Mouse (Mus musculus): ENCODE measurements around the gene Sparc.

Gene Sparc

GRCm38 (mm10) chr11:55405601-55406469, 17.1 kb downstream of the Sparc start:
- DNase-seq (ENCODE audit: low spot score in 2 of 2) = no peak

DNA sequence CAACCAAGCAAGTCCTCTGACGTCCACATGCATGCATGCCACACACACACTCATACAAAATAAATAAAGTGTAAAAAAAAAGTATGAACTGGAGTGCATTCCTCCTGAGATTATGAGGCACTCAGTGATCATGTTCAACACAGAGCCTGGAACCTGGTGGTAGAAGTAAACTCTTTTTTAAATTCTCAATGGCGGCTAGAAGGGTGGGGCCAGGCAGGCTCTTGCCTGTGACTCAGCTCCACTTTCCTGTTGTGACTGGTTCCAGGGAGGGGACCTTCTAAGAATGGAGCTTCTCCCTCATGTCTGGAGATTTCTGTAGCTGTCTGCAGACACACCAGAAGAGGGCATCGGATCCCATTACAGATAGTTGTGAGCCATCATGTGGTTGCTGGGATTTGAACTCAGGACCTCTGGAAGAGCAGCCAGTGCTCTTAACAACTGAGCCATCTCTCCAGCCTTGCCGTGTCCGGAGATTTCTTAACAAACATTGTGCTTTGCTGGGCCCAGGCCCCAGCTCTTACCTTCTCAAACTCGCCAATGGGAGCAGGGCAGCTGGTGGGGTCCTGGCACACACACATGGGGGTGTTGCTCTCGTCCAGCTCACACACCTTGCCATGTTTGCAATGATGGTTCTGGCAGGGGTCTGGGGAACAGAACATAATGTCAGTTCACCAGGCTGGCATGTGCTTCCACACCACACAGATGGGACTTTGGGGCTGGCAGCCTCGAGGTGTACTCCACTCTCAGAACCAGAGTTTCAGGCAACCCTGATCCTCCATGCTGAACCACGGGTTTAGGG, 18.1 kb downstream of the Sparc start:
- DNase-seq (ENCODE audit: low spot score in 2 of 2) = no peak

- DNase-seq (ENCODE audit: low spot score in 2 of 2) = no peak
Measured at GRCm38 (mm10) chr11:55400863-55401262, 22.1 kb downstream of the Sparc start.

DNA sequence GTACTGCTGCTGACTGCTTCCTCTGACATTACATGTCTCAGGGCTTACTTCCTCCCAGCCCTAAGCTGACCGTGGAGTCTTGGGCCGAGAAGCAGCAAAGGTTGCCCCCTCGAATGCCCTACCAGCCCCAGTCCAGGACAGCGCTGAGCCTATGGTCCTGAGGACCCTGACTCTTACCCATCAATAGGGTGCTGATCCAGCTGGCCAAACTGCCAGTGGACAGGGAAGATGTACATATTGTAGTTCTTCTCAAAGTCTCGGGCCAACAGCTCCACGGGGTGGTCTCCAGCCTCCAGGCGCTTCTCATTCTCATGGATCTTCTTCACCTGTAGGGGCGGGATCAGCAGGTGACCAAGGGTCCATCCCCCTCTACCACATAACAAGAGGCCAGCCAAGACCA, 24.6 kb downstream of the Sparc start:
- no peak for DNase-seq (ENCODE audit: low spot score in 2 of 2)

DNA sequence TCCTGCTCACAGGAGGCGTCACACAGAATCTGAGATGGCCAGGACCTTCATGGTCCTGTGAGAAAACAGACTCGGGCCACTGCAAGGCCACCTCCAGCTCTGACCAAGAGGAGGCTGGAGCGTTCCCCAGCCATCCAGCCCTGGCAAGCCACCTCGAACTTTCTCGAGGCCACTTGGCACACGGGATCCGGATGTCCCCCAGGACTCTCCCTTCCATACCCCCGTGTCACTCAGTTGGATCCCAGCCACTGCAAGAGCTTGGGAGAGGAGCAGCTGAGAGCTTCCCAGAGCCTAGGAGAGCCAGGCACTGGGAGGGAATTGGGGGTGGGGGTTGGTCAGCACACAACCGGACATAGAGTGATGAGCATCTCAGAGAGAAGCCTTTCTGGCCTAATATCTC, 25.5 kb downstream of the Sparc start:
- no peak for DNase-seq (ENCODE audit: low spot score in 2 of 2)

DNA sequence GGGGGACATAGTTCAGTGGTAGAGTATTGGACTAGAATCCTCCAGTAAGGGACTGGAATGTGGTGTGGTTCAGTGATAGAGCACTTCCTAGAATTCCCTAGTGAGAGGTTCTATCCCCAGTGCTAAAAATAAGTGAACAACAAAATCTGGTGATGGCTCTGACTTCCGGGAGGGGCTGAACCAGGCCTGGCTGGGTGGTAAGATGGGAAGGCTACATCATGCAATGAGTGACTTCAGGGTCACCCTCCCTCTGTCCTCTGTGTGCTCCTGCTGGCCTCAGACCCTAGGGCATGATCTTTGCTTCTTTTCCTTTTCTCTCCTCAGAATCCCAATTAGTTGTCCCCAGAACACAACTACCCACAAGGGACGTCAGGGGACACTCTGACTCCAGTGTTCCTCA, 25.9 kb downstream of the Sparc start:
- no peak for DNase-seq (ENCODE audit: low spot score in 2 of 2)

- DNase-seq (ENCODE audit: low spot score in 2 of 2) = no peak
Measured at GRCm38 (mm10) chr11:55395073-55395642, 27.8 kb downstream of the Sparc start.

DNA sequence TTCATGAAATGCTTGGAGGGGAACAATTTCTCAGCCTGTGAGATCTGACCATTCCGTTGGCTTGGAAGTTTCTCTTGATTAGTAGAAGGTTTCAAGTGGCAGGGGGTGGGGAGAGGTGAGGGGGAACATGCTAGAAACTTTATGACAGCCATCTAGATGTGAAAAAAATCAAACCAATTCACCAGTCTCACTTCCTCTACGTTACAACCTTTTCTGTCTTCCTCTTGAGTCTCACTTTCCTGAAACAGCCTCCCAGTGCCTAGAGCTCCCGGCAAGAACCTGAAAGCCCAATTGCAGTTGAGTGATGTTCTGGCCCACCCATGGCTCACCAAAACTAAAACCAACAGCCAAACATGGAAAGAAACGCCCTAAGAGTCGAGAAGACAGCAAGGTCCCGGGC, 28.4 kb downstream of the Sparc start:
- DNase-seq (ENCODE audit: low spot score in 2 of 2) = no peak

DNA sequence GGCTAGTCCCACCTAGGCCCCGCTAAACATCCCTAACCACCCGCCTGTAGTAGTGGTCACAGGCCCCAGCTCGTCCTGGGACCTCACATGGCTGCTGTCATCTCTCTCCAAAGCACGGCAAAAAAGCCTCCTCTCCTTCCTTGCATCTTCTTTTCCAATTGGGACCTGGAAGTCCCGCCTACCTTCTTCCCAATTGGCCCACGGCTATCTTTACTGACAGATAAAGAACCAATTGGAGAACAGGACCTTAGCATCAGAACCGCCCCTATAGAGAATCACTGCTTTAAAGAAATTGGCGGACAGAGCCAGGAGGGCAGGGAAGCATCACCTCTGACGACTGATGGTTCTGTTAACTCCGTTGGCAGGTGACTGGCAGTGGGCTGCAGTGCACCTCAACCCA, 30.5 kb downstream of the Sparc start:
- DNase-seq (ENCODE audit: low spot score in 2 of 2) = no peak

DNA sequence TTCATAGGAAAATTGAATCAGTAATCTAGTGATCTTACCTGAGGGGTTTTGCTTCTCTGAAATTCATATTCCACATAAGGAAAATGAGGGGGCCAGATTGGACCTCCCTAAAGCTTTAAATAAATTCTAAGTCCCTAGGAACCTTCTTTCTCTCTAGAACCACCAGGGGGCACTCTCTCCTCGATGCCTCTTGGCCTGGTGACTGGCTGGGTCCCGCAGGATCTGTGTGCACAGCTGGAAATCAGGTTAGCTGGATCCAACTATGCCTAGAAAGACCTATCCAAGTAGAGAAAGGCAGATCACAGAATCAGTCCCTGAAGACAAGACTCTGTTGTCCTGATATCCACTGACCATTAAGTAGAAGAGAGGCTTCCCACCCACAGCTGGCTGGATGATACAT, 33.2 kb downstream of the Sparc start:
- DNase-seq (ENCODE audit: low spot score in 2 of 2) = peak in 1 of 2 experiments; percentile 57

- DNase-seq (ENCODE audit: low spot score in 2 of 2) = no peak
Measured at GRCm38 (mm10) chr11:55387576-55387975, 35.4 kb downstream of the Sparc start.

DNA sequence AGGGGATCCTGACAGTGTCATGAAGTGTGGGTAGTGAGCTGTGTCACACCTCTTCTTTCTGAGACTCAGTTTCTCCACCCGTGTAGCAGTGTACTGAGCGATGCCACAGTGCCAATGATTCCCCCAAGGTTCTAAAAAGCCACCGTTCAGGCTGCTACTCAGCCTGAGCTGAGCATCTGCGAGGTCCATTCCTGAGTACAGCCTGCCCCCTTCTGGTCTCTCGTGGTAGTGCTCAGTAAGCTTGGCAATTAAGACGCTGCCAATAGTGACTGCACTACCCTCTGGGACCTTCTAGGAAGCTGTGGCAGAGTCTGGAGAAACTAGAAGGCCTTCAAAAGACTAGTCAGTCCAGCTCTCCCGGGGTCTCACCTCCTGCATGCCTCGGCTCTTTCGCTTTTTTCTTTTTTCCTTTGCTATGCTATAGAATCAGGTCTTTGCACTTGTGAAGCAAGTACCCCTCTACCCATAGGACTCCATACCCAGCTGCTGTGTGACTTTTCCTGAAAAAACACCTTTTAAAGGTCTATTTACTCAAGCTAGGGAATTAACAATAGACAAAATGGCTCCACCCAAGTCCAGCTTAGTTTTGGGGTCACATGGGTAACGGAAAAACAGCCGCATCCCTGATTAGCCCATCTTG, 36.4 kb downstream of the Sparc start:
- DNase-seq (ENCODE audit: low spot score in 2 of 2) = peak; percentile 74 to 87

DNA sequence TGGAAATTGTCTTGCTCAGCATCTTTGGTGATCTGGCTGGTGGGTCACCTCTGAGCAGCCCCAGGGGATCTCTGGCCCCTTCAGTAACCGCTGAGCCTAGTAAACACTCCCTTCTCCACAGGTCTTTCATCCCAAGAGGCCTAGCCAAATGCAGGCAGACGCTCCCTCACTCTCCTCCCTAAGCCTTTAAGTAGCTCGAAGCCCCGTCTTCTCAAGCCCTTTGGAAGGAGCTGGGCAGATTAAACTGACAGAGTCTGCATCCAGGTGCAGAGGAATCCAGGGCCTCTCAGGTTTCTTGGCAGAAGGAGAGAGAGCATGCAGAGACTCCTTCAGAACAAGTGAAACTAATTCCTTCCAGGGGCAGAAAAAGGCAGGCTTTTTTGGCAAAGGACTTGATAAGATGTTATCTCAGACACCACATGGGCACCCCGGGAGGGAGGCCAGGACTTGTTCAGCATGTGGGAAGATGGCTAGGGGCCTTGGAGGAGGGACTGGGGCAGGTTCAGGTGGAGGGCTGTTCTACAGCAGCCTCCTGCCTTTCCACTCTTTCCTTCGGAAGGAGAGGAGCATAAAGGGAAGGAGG, 39.4 kb downstream of the Sparc start:
- DNase-seq (ENCODE audit: low spot score in 2 of 2) = no peak

GRCm38 (mm10) chr11:55380908-55381307, 42.1 kb downstream of the Sparc start:
- no peak for DNase-seq (ENCODE audit: low spot score in 2 of 2)

- peak; percentile 43 to 71 for DNase-seq (ENCODE audit: low spot score in 2 of 2)
Measured at GRCm38 (mm10) chr11:55378371-55378770, 44.6 kb downstream of the Sparc start.

GRCm38 (mm10) chr11:55373838-55374237, 49.1 kb downstream of the Sparc start:
- DNase-seq (ENCODE audit: low spot score in 2 of 2) = no peak

GRCm38 (mm10) chr11:55373373-55373772, 49.6 kb downstream of the Sparc start:
- DNase-seq (ENCODE audit: low spot score in 2 of 2) = no peak

- no peak for DNase-seq (ENCODE audit: low spot score in 2 of 2)
Measured at GRCm38 (mm10) chr11:55372001-55372400, 51.0 kb downstream of the Sparc start.

- no peak for DNase-seq (ENCODE audit: low spot score in 2 of 2)
Measured at GRCm38 (mm10) chr11:55369093-55369471, 53.9 kb downstream of the Sparc start.

DNA sequence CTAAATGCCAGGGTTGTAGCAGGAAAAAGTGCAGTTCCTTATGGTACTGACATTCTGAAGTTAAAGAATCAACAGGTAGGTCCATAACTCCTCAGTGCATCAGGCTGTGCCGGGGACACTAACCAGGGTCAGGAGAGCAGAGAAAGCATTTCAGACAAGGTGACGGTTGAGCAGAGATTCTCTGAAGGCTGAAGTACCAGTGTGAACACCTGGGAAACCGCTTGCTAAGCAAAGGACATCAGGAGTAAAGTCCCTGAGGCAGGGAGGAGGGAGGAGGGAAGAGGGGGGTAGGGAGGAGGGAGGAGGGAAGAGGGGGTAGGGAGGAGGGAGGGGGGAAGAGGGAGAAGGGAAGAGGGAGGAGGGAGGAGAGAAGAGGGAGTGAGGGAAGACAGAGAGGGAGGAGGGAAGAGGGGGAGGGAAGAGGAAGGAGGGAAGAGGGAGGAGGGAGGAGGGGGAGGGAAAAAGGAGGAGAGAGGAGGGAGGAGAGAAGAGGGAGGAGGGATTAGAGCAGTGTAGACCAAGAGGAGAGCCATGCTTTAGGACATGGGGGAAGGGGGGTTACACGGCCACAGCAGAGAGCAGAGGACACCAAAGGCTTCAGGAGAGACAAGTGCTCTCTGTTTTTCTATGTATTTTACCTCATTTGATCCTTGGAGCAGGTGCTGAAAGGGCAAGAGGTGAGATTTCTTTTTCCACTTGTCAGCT, 54.4 kb downstream of the Sparc start:
- no peak for DNase-seq (ENCODE audit: low spot score in 2 of 2)

DNA sequence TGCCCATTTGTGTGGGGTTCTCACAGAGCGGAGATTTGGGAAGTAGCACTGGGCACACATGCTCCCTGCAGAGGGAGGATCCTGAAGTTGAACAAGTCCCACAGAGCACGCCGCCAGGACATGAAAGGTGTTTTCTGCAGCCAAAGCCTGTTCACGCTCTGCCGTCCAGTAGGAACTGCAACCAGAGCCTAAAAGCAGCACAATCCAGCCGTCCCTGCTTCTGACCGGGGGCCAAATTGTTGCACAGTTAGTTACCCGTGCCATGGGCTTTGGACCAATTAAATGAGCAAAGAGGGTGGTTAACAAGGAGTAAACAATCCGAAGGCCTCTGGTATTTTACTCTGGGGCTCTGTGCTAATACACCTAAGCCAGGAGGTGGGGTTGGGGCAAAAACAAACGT, 55.2 kb downstream of the Sparc start:
- DNase-seq (ENCODE audit: low spot score in 2 of 2) = no peak
